Comparison of ENCODE assay signal across 8 mouse cellular contexts in the genomic region with DNA sequence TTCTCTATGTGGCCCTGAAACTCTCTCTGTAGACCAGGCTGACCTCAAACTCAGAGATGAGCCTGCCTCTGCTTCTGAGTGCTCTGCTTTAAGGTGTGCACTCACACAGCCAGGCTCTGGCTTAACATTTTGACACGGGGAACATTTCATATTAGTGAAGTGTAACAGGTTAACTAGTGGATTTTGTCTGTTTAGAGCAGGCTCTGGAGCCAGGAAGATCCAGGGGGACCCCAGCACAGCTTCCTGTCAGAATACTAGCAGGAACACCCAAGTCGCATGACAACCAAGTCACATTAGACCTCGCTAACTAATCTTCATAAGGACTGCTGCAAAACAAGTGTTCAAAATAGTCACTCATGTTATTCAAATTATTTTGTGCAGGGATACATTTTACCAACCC. TPM values are rescaled to one million over a fixed set of nuclear protein-coding genes. Genes with fewer than 3 reads are reported as not detected.
DNase-seq lines count a peak whose midpoint lies in the region; ATAC-seq and TF ChIP-seq lines count a peak whose summit lies in the region.

No protein-coding gene starts in this region.

- peak overlapping the region; percentile 69 for H3K4me2 ChIP-seq in heart, embryonic 15.5 days
- H3K4me2 ChIP-seq in forebrain, embryonic 16.5 days (ENCODE audit: low read length) = peak overlapping the region; percentile 49
- peak overlapping the region; percentile 81 for H3K4me2 ChIP-seq in liver, postnatal 0 days (ENCODE audit: low read depth, low read length)

- H3K9ac ChIP-seq in heart, embryonic 15.5 days = peak overlapping the region; percentile 83
- H3K9ac ChIP-seq in ES-E14 (ENCODE audit: insufficient read depth, low read depth, low read length, poor library complexity, severe bottlenecking) = no peak overlapping the region
- H3K9ac ChIP-seq in forebrain, embryonic 16.5 days (replicated peaks; ENCODE audit: low read depth, low read length) = peak overlapping the region; percentile 72
- peak overlapping the region; percentile 82 for H3K9ac ChIP-seq in liver, postnatal 0 days (replicated peaks)

- no peaks in the 10 kb centered on the region for H3K36me3 ChIP-seq in heart, embryonic 15.5 days
- H3K36me3 ChIP-seq in ES-E14 (ENCODE audit: control insufficient read depth, insufficient read depth, low read length, poor library complexity, severe bottlenecking) = no peaks in the 10 kb centered on the region
- no peaks in the 10 kb centered on the region for H3K36me3 ChIP-seq in forebrain, embryonic 16.5 days (ENCODE audit: control insufficient read depth, insufficient read depth)
- no peaks in the 10 kb centered on the region for H3K36me3 ChIP-seq in liver, postnatal 0 days (replicated peaks; ENCODE audit: insufficient read depth, low read length)

- peak overlapping the region; percentile 97 for H3K27ac ChIP-seq in heart, embryonic 15.5 days
- no peak overlapping the region for H3K27ac ChIP-seq in ES-E14 (ENCODE audit: insufficient read depth, low read depth, low read length, poor library complexity, severe bottlenecking)
- peak overlapping the region; percentile 90; the same call in 1 of the 2 replicates for H3K27ac ChIP-seq in forebrain, embryonic 16.5 days (ENCODE audit: low read length)
- H3K27ac ChIP-seq in liver, postnatal 0 days (ENCODE audit: low read depth) = peak overlapping the region; percentile 98

- peaks cover 17% of the 10 kb centered on the region for H3K4me1 ChIP-seq in heart, embryonic 15.5 days (replicated peaks)
- peaks cover 2 to 4% of the 10 kb centered on the region in 2 experiments; a peak in 2 of 4 replicates for H3K4me1 ChIP-seq in ES-E14 (ENCODE audit: control insufficient read depth in 2 of 2, insufficient read depth in 2 of 2, low read length in 2 of 2, poor library complexity in 1 of 2)
- H3K4me1 ChIP-seq in forebrain, embryonic 16.5 days (replicated peaks; ENCODE audit: control insufficient read depth, insufficient read depth, low read length) = peaks cover 11% of the 10 kb centered on the region
- H3K4me1 ChIP-seq in liver, postnatal 0 days (ENCODE audit: insufficient read depth) = peaks cover 35% of the 10 kb centered on the region

- in situ Hi-C loops in ES-E14 (cut with MboI; ENCODE audit: low sequenced_read_pairs in 2 of 2, unreplicated experiment in 2 of 2) = no loop called here

- H3K27me3 ChIP-seq in heart, embryonic 15.5 days = no peaks in the 10 kb centered on the region
- no peaks in the 10 kb centered on the region for H3K27me3 ChIP-seq in forebrain, embryonic 16.5 days (replicated peaks; ENCODE audit: control insufficient read depth, insufficient read depth, low read length)
- no peaks in the 10 kb centered on the region for H3K27me3 ChIP-seq in liver, postnatal 0 days (ENCODE audit: insufficient read depth, low read length)

- no peak for TF ChIP-seq CTCF in liver, postnatal 0 days (IDR thresholded peaks at IDR 0.05; ENCODE audit: low read depth)

- no peaks in the 10 kb centered on the region for H3K9me3 ChIP-seq in heart, embryonic 15.5 days (replicated peaks)
- peaks cover 8% of the 10 kb centered on the region; the same call in 1 of the 2 replicates for H3K9me3 ChIP-seq in ES-E14 (ENCODE audit: control insufficient read depth, insufficient read depth, low read depth, low read length)
- H3K9me3 ChIP-seq in forebrain, embryonic 16.5 days (ENCODE audit: control insufficient read depth, low read length) = no peaks in the 10 kb centered on the region
- no peaks in the 10 kb centered on the region for H3K9me3 ChIP-seq in liver, postnatal 0 days (ENCODE audit: low read length)

- WGBS in heart, embryonic 15.5 days = 36% methylated on average over 3 of the region's 3 CpGs
- WGBS in forebrain, embryonic 16.5 days = 27% methylated on average over 3 of the region's 3 CpGs
- 33% methylated on average over 3 of the region's 3 CpGs for WGBS in liver, postnatal 0 days (ENCODE audit: insufficient replicate concordance)

- intact Hi-C loops in heart, postnatal 25 days (cut with DNase I) = no loop called here

- TF ChIP-seq EP300 in liver, postnatal 0 days (IDR thresholded peaks at IDR 0.05; ENCODE audit: low read depth) = no peak

- peak overlapping the region; percentile 79 for H3K4me3 ChIP-seq in heart, embryonic 15.5 days
- peak overlapping the region; percentile 83 to 86 for H3K4me3 ChIP-seq in ES-E14 (ENCODE audit: insufficient read depth in 1 of 2, low read depth in 1 of 2, low read length in 2 of 2, poor library complexity in 1 of 2, severe bottlenecking in 1 of 2)
- peak overlapping the region; percentile 90 for H3K4me3 ChIP-seq in forebrain, embryonic 16.5 days (replicated peaks; ENCODE audit: low read length)
- peak overlapping the region; percentile 70 for H3K4me3 ChIP-seq in liver, postnatal 0 days (ENCODE audit: low read depth, low read length)

- no peak for DNase-seq in heart, postnatal 25 days (ENCODE audit: low spot score)
- no peak for DNase-seq in ES-E14 (ENCODE audit: low read depth, low spot score)
- no peak for DNase-seq in liver, postnatal 0 days
- no peak for DNase-seq in cerebellum, postnatal 4 days (ENCODE audit: low spot score in 2 of 2)
- DNase-seq in urinary bladder, postnatal 4 days (ENCODE audit: low spot score in 2 of 2) = no peak

- ATAC-seq in heart, embryonic 15.5 days (replicated peaks; ENCODE audit: insufficient number of reproducible peaks, insufficient read depth, low FRiP score, low read depth) = no peak
- ATAC-seq in forebrain, embryonic 16.5 days = no peak
- no peak for ATAC-seq in liver, postnatal 0 days
- ATAC-seq in erythroid progenitor cell, adult 5-6 weeks (replicated peaks; ENCODE audit: low FRiP score, poor library complexity, severe bottlenecking) = no peak

TF ChIP-seq in ES-E14, 5 proteins besides CTCF, POLR2A, EP300 and RAD21:
- TF ChIP-seq MAFK (IDR thresholded peaks at IDR 0.05; ENCODE audit: insufficient read depth, low read depth, low read length) (no peak), ZC3H11A (IDR thresholded peaks at IDR 0.05; ENCODE audit: borderline replicate concordance, low read depth, low read length) (no peak), HCFC1 (IDR thresholded peaks at IDR 0.05; ENCODE audit: borderline replicate concordance, insufficient read depth, low read length) (no peak), ZNF384 (IDR thresholded peaks at IDR 0.05; ENCODE audit: low read depth, low read length) (no peak), CHD2 (IDR thresholded peaks at IDR 0.05; ENCODE audit: low read depth, low read length) (no peak)

RNA-seq across cellular contexts. Expression of gene Ogdh, which starts 0.6 kb away (rescaled TPM):
- 264 and 278 TPM in 2 replicates for polyA plus RNA-seq in heart, embryonic 15.5 days (2015; fragmentation: Nextera tagmentation; extraction: Ambion mirVana)
- 1,000 to 10,000 TPM; 1,619 to 1,687 TPM for total RNA-seq in heart, postnatal 25 days (2021)
- total RNA-seq in ES-E14 (2012; rRNA removed) = 68.4 and 69.6 TPM in 2 replicates
- polyA plus RNA-seq in forebrain, embryonic 16.5 days (2015; fragmentation: Nextera tagmentation; extraction: Ambion mirVana) = 99.5 and 99.6 TPM in 2 replicates
- polyA plus RNA-seq in liver, postnatal 0 days (2015; fragmentation: Nextera tagmentation; extraction: Ambion mirVana) = 48.0 and 50.1 TPM in 2 replicates
- total RNA-seq in erythroid progenitor cell, adult 5-6 weeks (2015; ENCODE audit: low replicate concordance) = 112 and 117 TPM in 2 replicates
- 81.0 and 99.9 TPM in 2 replicates for total RNA-seq in erythroid progenitor cell, adult 5-6 weeks (2017; ENCODE audit: low replicate concordance)

RNA-seq across cellular contexts. Expression of gene Tmed4, which starts 16.2 kb away (rescaled TPM):
- 76.0 and 84.3 TPM in 2 replicates for polyA plus RNA-seq in heart, embryonic 15.5 days (2015; fragmentation: Nextera tagmentation; extraction: Ambion mirVana)
- 10 to 100 TPM; 76.6 to 89.2 TPM for total RNA-seq in heart, postnatal 25 days (2021)
- total RNA-seq in ES-E14 (2012; rRNA removed) = 79.7 and 98.6 TPM in 2 replicates
- 157 and 163 TPM in 2 replicates for polyA plus RNA-seq in forebrain, embryonic 16.5 days (2015; fragmentation: Nextera tagmentation; extraction: Ambion mirVana)
- 83.4 and 91.5 TPM in 2 replicates for polyA plus RNA-seq in liver, postnatal 0 days (2015; fragmentation: Nextera tagmentation; extraction: Ambion mirVana)
- total RNA-seq in erythroid progenitor cell, adult 5-6 weeks (2015; ENCODE audit: low replicate concordance) = 13.4 and 13.7 TPM in 2 replicates
- total RNA-seq in erythroid progenitor cell, adult 5-6 weeks (2017; ENCODE audit: low replicate concordance) = 5.1 and 12.1 TPM in 2 replicates

RNA-seq across cellular contexts. Expression of gene Ddx56, which starts 23.3 kb away (rescaled TPM):
- 45.8 and 60.3 TPM in 2 replicates for polyA plus RNA-seq in heart, embryonic 15.5 days (2015; fragmentation: Nextera tagmentation; extraction: Ambion mirVana)
- 10 to 100 TPM; 22.5 to 23.8 TPM for total RNA-seq in heart, postnatal 25 days (2021)
- total RNA-seq in ES-E14 (2012; rRNA removed) = 170 and 199 TPM in 2 replicates
- 86.8 and 90.2 TPM in 2 replicates for polyA plus RNA-seq in forebrain, embryonic 16.5 days (2015; fragmentation: Nextera tagmentation; extraction: Ambion mirVana)
- 32.5 and 33.8 TPM in 2 replicates for polyA plus RNA-seq in liver, postnatal 0 days (2015; fragmentation: Nextera tagmentation; extraction: Ambion mirVana)
- total RNA-seq in erythroid progenitor cell, adult 5-6 weeks (2015; ENCODE audit: low replicate concordance) = 8.4 and 11.2 TPM in 2 replicates
- total RNA-seq in erythroid progenitor cell, adult 5-6 weeks (2017; ENCODE audit: low replicate concordance) = 3.2 and 6.4 TPM in 2 replicates

Comparison
In these comparisons a context has a peak if more than half of its experiments do, and no peak if none do; other contexts are left out.
1. RNA of gene Ogdh, which starts 0.6 kb away (total RNA-seq): 1,619 to 1,687 TPM in heart, postnatal 25 days; 81.0 to 117 TPM in erythroid progenitor cell, adult 5-6 weeks and 68.4 to 69.6 TPM in ES-E14; every median in the first group is over 10 times any median in the second.
2. Peak in every context shown above with its lines, with median percentiles within 50 percentile points of each other: H3K4me2 ChIP-seq and H3K4me3 ChIP-seq.